Comparison of ENCODE assay signal across 25 mouse cellular contexts in genomic region chr14:77599016-77599704, GRCm38 (mm10).
DNase-seq lines count a peak whose midpoint lies in the region; ATAC-seq lines count a peak whose summit lies in the region.
"Had no signal": no experiment of that assay in that cellular context is flagged by ENCODE, and none has a peak within 500 bp of the region (broad histone marks: within the 10 kb centered on the region; RNA-seq: fewer than 3 reads in every experiment).

No protein-coding gene starts in this region.

- no peak overlapping the region for H3K9ac ChIP-seq in hindbrain, embryonic 15.5 days
- H3K9ac ChIP-seq in hindbrain, embryonic 11.5 days (ENCODE audit: low read depth, low read length): no peak overlapping the region
- no peak overlapping the region for H3K9ac ChIP-seq in midbrain, embryonic 12.5 days (replicated peaks)
- no peak overlapping the region for H3K9ac ChIP-seq in midbrain, embryonic 15.5 days
- H3K9ac ChIP-seq: limb, embryonic 12.5 days had no signal

- no peak overlapping the region for H3K4me3 ChIP-seq in hindbrain, embryonic 15.5 days
- no peak overlapping the region for H3K4me3 ChIP-seq in hindbrain, embryonic 11.5 days (ENCODE audit: low read depth, low read length)
- H3K4me3 ChIP-seq in midbrain, embryonic 12.5 days: no peak overlapping the region
- H3K4me3 ChIP-seq in midbrain, embryonic 10.5 days: no peak overlapping the region
- no peak overlapping the region for H3K4me3 ChIP-seq in midbrain, embryonic 15.5 days
- H3K4me3 ChIP-seq: heart, embryonic 10.5 days; limb, embryonic 12.5 days had no signal

- ATAC-seq in hindbrain, embryonic 15.5 days (ENCODE audit: low FRiP score, low read depth): no peak
- no peak for ATAC-seq in hindbrain, embryonic 11.5 days (ENCODE audit: low FRiP score)
- ATAC-seq in midbrain, embryonic 12.5 days (ENCODE audit: low FRiP score, low read depth): no peak
- ATAC-seq in midbrain, embryonic 15.5 days (replicated peaks): no peak
- ATAC-seq: Patski had no signal

- H3K4me2 ChIP-seq in hindbrain, embryonic 15.5 days: no peak overlapping the region
- no peak overlapping the region for H3K4me2 ChIP-seq in hindbrain, embryonic 11.5 days (replicated peaks; ENCODE audit: low read depth, low read length)
- no peak overlapping the region for H3K4me2 ChIP-seq in midbrain, embryonic 12.5 days (replicated peaks)
- no peak overlapping the region for H3K4me2 ChIP-seq in midbrain, embryonic 15.5 days
- H3K4me2 ChIP-seq: limb, embryonic 12.5 days; liver, embryonic 11.5 days had no signal

- H3K4me1 ChIP-seq in hindbrain, embryonic 15.5 days (replicated peaks): peaks cover 14% of the 10 kb centered on the region; the same call in 1 of the 2 replicates
- H3K4me1 ChIP-seq in hindbrain, embryonic 11.5 days (replicated peaks; ENCODE audit: control insufficient read depth, insufficient read depth, low read length): no peaks in the 10 kb centered on the region
- H3K4me1 ChIP-seq in midbrain, embryonic 12.5 days: 0 out of 2 replicates have a peak, but pooled peaks cover 2% of the 10 kb centered on the region
- H3K4me1 ChIP-seq in midbrain, embryonic 10.5 days: peaks cover 12% of the 10 kb centered on the region
- peaks cover 5% of the 10 kb centered on the region; the same call in 1 of the 2 replicates for H3K4me1 ChIP-seq in midbrain, embryonic 15.5 days

- no peak for DNase-seq in hindbrain, embryonic 11.5 days (ENCODE audit: low spot score)
- no peak for DNase-seq in midbrain, embryonic 10.5 days (ENCODE audit: low spot score)
- DNase-seq in retina, postnatal 7 days (ENCODE audit: low read depth, low spot score): peak; percentile 68
- no peak for DNase-seq in cerebellum, adult 9-11 months
- DNase-seq: B cell, adult 2 months; cerebellum, adult 18-20 months; cerebellum, postnatal 25 days; gastrocnemius, postnatal 36 days; heart, postnatal 4 days; kidney, adult 11 months; lung, adult 18-20 months; lung, postnatal 10 days; thymus, adult 2 months; thymus, postnatal 4 days had no signal

- peak overlapping the region; percentile 51; the same call in 1 of the 2 replicates for H3K27ac ChIP-seq in hindbrain, embryonic 15.5 days (replicated peaks)
- no peak overlapping the region for H3K27ac ChIP-seq in hindbrain, embryonic 11.5 days (ENCODE audit: low read depth, low read length)
- 0 out of 2 replicates have a peak overlapping the region, but pooled peaks have one; percentile 15 for H3K27ac ChIP-seq in midbrain, embryonic 12.5 days (replicated peaks)
- H3K27ac ChIP-seq in midbrain, embryonic 10.5 days (replicated peaks): no peak overlapping the region; the same call in 1 of the 2 replicates
- peak overlapping the region; percentile 10; the same call in 1 of the 2 replicates for H3K27ac ChIP-seq in midbrain, embryonic 15.5 days
- H3K27ac ChIP-seq: heart, embryonic 10.5 days; kidney, postnatal 0 days; limb, embryonic 12.5 days; stomach, postnatal 0 days had no signal

- no peaks in the 10 kb centered on the region for H3K27me3 ChIP-seq in hindbrain, embryonic 15.5 days
- H3K27me3 ChIP-seq in hindbrain, embryonic 11.5 days (ENCODE audit: control insufficient read depth, insufficient read depth, low read length): no peaks in the 10 kb centered on the region
- no peaks in the 10 kb centered on the region for H3K27me3 ChIP-seq in midbrain, embryonic 12.5 days
- H3K27me3 ChIP-seq in midbrain, embryonic 10.5 days (ENCODE audit: low read depth, poor library complexity, severe bottlenecking): no peaks in the 10 kb centered on the region
- H3K27me3 ChIP-seq in midbrain, embryonic 15.5 days (replicated peaks): no peaks in the 10 kb centered on the region
- H3K27me3 ChIP-seq: CH12.LX; limb, embryonic 12.5 days; Patski had no signal

- no peaks in the 10 kb centered on the region for H3K9me3 ChIP-seq in hindbrain, embryonic 15.5 days
- no peaks in the 10 kb centered on the region; the same call in 1 of the 2 replicates for H3K9me3 ChIP-seq in hindbrain, embryonic 11.5 days (ENCODE audit: control insufficient read depth, low read length)
- H3K9me3 ChIP-seq in midbrain, embryonic 12.5 days: no peaks in the 10 kb centered on the region
- H3K9me3 ChIP-seq in midbrain, embryonic 10.5 days (replicated peaks): peaks cover 7% of the 10 kb centered on the region; the same call in 1 of the 2 replicates
- no peaks in the 10 kb centered on the region for H3K9me3 ChIP-seq in midbrain, embryonic 15.5 days
- H3K9me3 ChIP-seq: heart, embryonic 10.5 days had no signal

- 52% methylated on average over 14 of the region's 14 CpGs for WGBS in hindbrain, embryonic 15.5 days
- 73% methylated on average over 14 of the region's 14 CpGs for WGBS in hindbrain, embryonic 11.5 days
- WGBS in midbrain, embryonic 12.5 days: 62% methylated on average over 14 of the region's 14 CpGs
- WGBS in midbrain, embryonic 10.5 days: 84% methylated on average over 14 of the region's 14 CpGs
- WGBS in midbrain, embryonic 15.5 days: 57% methylated on average over 14 of the region's 14 CpGs

- peaks cover 6% of the 10 kb centered on the region; the same call in 1 of the 2 replicates for H3K36me3 ChIP-seq in hindbrain, embryonic 15.5 days
- H3K36me3 ChIP-seq in hindbrain, embryonic 11.5 days (ENCODE audit: control insufficient read depth, insufficient read depth, low read length): no peaks in the 10 kb centered on the region
- H3K36me3 ChIP-seq in midbrain, embryonic 12.5 days: no peaks in the 10 kb centered on the region
- H3K36me3 ChIP-seq in midbrain, embryonic 10.5 days: 0 out of 2 replicates have a peak, but pooled peaks cover 5% of the 10 kb centered on the region
- H3K36me3 ChIP-seq in midbrain, embryonic 15.5 days (replicated peaks): no peaks in the 10 kb centered on the region
- H3K36me3 ChIP-seq: G1E; heart, embryonic 10.5 days; limb, embryonic 12.5 days had no signal

Comparison
In these comparisons a context has a peak if more than half of its experiments do, and no peak if none do; other contexts are left out.
1. H3K27ac ChIP-seq: peak in hindbrain, embryonic 15.5 days (single experiment), midbrain, embryonic 12.5 days (single experiment) and midbrain, embryonic 15.5 days (single experiment); none in hindbrain, embryonic 11.5 days (single experiment) and midbrain, embryonic 10.5 days (single experiment).